Mouse (Mus musculus) forebrain, embryonic 15.5 days (tissue): ENCODE data around the gene Fam107a. TPM values are rescaled to one million over a fixed set of nuclear protein-coding genes. Genes with fewer than 3 reads are reported as not detected.

ENCODE experiments used
- ATAC-seq: fragments of 200-750 bp; cut with Nextera tagmentation; replicated peaks from 2 replicates; pipeline ENCODE4 v1.8.0; 2017; ENCODE audit warnings: mild to moderate bottlenecking, moderate TSS enrichment, moderate library complexity
- H3K27ac ChIP-seq: fragments of 300-500 bp; sonication (generic); replicated peaks from 2 replicates; pipeline ENCODE4 v1.5.1; 2015; ENCODE audit warnings: mild to moderate bottlenecking, inconsistent platforms
- H3K27me3 ChIP-seq: fragments of 300-500 bp; sonication (generic); 2 replicates; pipeline ENCODE4 v1.6.1; 2015; ENCODE audit warnings: inconsistent platforms
- H3K36me3 ChIP-seq: fragments of 300-500 bp; sonication (generic); 2 replicates; pipeline ENCODE4 v1.6.1; 2015; ENCODE audit warnings: mild to moderate bottlenecking, inconsistent platforms
- H3K4me1 ChIP-seq: fragments of 300-500 bp; sonication (generic); 2 replicates; pipeline ENCODE4 v1.6.1; 2015; ENCODE audit warnings: inconsistent platforms
- H3K4me2 ChIP-seq: fragments of 300-500 bp; sonication (generic); replicated peaks from 2 replicates; pipeline ENCODE4 v1.6.1; 2015; ENCODE audit warnings: mild to moderate bottlenecking, inconsistent platforms
- H3K4me3 ChIP-seq: fragments of 300-500 bp; sonication (generic); 2 replicates; pipeline ENCODE4 v1.5.1; 2015; ENCODE audit warnings: mild to moderate bottlenecking, inconsistent platforms
- H3K9ac ChIP-seq: fragments of 300-500 bp; sonication (generic); replicated peaks from 2 replicates; pipeline ENCODE4 v1.6.1; 2015; ENCODE audit warnings: mild to moderate bottlenecking, inconsistent platforms
- H3K9me3 ChIP-seq: fragments of 300-500 bp; sonication (generic); 2 replicates; pipeline ENCODE4 v1.6.1; 2016; ENCODE audit warnings: inconsistent platforms
- WGBS: fragments of 180-500 bp; shearing (Covaris S2); methylation state at CpG from one replicate; pipeline ENCODE4 v1.1.7; 2015; ENCODE audit warnings: mixed read lengths; 5-methylcytosine and 5-hydroxymethylcytosine counted together
- polyA plus RNA-seq: library from polyadenylated mRNA; unstranded; fragments of >200 nt; fragmentation: Nextera tagmentation; extraction: Ambion mirVana; gene quantifications from 2 replicates; pipeline ENCODE4 v1.2.1, GENCODE M21; 2015

The Fam107a gene
- polyA plus RNA-seq, 1 experiment from 2014 or later, result 0.24 TPM

DNA sequence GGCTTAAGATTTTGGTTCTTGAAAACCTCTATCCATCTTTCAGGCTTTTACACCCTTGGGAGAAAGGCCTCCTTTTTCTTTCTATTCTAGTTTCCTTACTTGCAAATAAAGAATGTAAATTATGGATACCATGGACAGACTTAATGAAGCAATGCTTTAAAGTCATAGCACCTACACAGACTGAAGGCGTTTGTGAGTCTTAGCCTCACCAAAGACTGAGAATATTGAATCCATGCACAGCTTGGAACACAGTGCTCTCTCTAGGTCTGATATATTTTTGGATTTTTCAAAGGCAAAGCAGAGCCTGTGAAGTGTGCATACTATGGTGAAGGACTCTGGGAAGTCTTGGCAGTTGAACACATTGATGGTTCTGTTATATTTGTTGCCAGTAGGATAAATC is 68.6 kb downstream of the Fam107a start:
- no peak for ATAC-seq
- H3K4me3 ChIP-seq, result no peak overlapping the region
- no peak overlapping the region for H3K27ac ChIP-seq
- no peak overlapping the region for H3K9ac ChIP-seq
- H3K9me3 ChIP-seq, result no peaks in the 10 kb centered on the region
- no peaks in the 10 kb centered on the region for H3K27me3 ChIP-seq
- no peaks in the 10 kb centered on the region for H3K4me1 ChIP-seq
- 92% methylated on average over 1 of the region's 1 CpGs for WGBS
- no peaks in the 10 kb centered on the region for H3K36me3 ChIP-seq
- no peak overlapping the region for H3K4me2 ChIP-seq

GRCm38 (mm10) chr14:8246878-8247277 is 70.9 kb downstream of the Fam107a start:
- no peak for ATAC-seq
- Histone ChIP-seq H3K4me2 (no peak overlapping the region), H3K4me1 (no peaks in the 10 kb centered on the region), H3K4me3 (no peak overlapping the region), H3K36me3 (no peaks in the 10 kb centered on the region), H3K9ac (no peak overlapping the region), H3K27me3 (no peaks in the 10 kb centered on the region), H3K9me3 (no peaks in the 10 kb centered on the region), H3K27ac (no peak overlapping the region)
- WGBS, result 80% methylated on average over 8 of the region's 8 CpGs

Other genes with a start within 250 kb of the Fam107a start
- gene Rpp14, start 237.7 kb downstream of the Fam107a start, polyA plus RNA-seq, result 50.1 and 59.7 TPM in 2 replicates
- 48.8 and 51.8 TPM in 2 replicates for gene Pxk, start 219.8 kb downstream of the Fam107a start, polyA plus RNA-seq
- gene Pdhb, start 145.0 kb downstream of the Fam107a start, polyA plus RNA-seq, result 235 and 239 TPM in 2 replicates
- gene Kctd6, start 103.9 kb downstream of the Fam107a start, polyA plus RNA-seq, result 15.7 and 25.1 TPM in 2 replicates
- not detected in 2 replicates for gene Acox2, start 58.7 kb downstream of the Fam107a start, polyA plus RNA-seq
- gene Oit1, start 60.7 kb upstream of the Fam107a start, polyA plus RNA-seq, result not detected in 2 replicates